Mouse (Mus musculus) hindbrain, embryonic 10.5 days (tissue): ENCODE measurements at regions not wholly inside any gene's neighbourhood (a gene's known extent, or its start where the extent isn't known, plus 50 kb on each side); places are given as distances from the start of the nearest gene placed in this dataset.

Experiments used
- DNase-seq: peaks from one replicate; pipeline ENCODE4 v3.0.0-alpha.2; 2017; ENCODE audit warnings: low spot score
- H3K27ac ChIP-seq: fragments of 300-500 bp; sonication (generic); 2 replicates; pipeline ENCODE4 v1.5.1; 2016; ENCODE audit warnings: mild to moderate bottlenecking, moderate library complexity
- H3K27me3 ChIP-seq: fragments of 300-500 bp; sonication (generic); 2 replicates; pipeline ENCODE4 v1.6.1; 2016; ENCODE audit warnings: mild to moderate bottlenecking; ENCODE audit not compliant: poor library complexity, insufficient read depth, severe bottlenecking
- H3K36me3 ChIP-seq: fragments of 300-500 bp; sonication (generic); 2 replicates; pipeline ENCODE4 v1.6.1; 2016; ENCODE audit warnings: mild to moderate bottlenecking, moderate library complexity
- H3K4me1 ChIP-seq: fragments of 300-500 bp; sonication (generic); replicated peaks from 2 replicates; pipeline ENCODE4 v1.6.1; 2016; ENCODE audit warnings: mild to moderate bottlenecking
- H3K4me3 ChIP-seq: fragments of 300-500 bp; sonication (generic); 2 replicates; pipeline ENCODE4 v1.5.1; 2016; ENCODE audit warnings: mild to moderate bottlenecking, moderate library complexity
- H3K9me3 ChIP-seq: fragments of 300-500 bp; sonication (generic); 2 replicates; pipeline ENCODE4 v1.6.1; 2016; ENCODE audit warnings: mild to moderate bottlenecking, moderate library complexity
- WGBS: fragments of 180-500 bp; shearing (Covaris S2); methylation state at CpG from one replicate; pipeline ENCODE4 v1.1.7; 2016; 5-methylcytosine and 5-hydroxymethylcytosine counted together

DNA sequence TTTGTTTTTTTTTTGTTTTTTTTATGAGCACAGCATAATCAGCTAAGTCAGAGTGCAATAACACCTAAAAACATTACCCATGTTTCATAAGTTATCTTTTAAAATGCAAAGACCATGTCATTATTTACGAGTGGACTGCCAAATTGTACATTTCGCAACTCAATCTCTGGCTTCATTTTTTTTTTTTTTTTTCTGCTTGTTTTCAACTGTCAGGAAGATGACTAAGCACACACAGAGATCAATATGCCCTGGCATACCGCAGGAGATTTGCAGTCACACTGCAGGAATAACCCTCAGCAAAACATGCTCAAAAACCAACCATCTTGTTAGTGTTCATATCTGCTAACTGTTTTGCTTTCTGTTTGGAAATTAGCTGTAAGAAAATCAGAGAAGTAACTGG, 1270.3 kb upstream of the Flrt2 start:
- no peak overlapping the region for H3K4me3 ChIP-seq
- DNase-seq, result no peak
- H3K27me3 ChIP-seq, result no peaks in the 10 kb centered on the region
- H3K36me3 ChIP-seq, result no peaks in the 10 kb centered on the region
- peaks cover 9% of the 10 kb centered on the region for H3K4me1 ChIP-seq
- H3K9me3 ChIP-seq, result no peaks in the 10 kb centered on the region
- 78% methylated on average over 3 of the region's 3 CpGs for WGBS
- H3K27ac ChIP-seq, result no peak overlapping the region

GRCm38 (mm10) chr12:94424340-94424981, 1267.6 kb upstream of the Flrt2 start:
- no peak overlapping the region for H3K4me3 ChIP-seq
- no peak overlapping the region for H3K27ac ChIP-seq
- H3K9me3 ChIP-seq, result no peaks in the 10 kb centered on the region
- H3K27me3 ChIP-seq, result no peaks in the 10 kb centered on the region
- DNase-seq, result no peak
- peaks cover 9% of the 10 kb centered on the region for H3K4me1 ChIP-seq
- H3K36me3 ChIP-seq, result no peaks in the 10 kb centered on the region
- WGBS, result 13% methylated on average over 3 of the region's 3 CpGs

GRCm38 (mm10) chr12:94449517-94449916, 1242.5 kb upstream of the Flrt2 start:
- H3K4me3 ChIP-seq, result no peak overlapping the region

DNA sequence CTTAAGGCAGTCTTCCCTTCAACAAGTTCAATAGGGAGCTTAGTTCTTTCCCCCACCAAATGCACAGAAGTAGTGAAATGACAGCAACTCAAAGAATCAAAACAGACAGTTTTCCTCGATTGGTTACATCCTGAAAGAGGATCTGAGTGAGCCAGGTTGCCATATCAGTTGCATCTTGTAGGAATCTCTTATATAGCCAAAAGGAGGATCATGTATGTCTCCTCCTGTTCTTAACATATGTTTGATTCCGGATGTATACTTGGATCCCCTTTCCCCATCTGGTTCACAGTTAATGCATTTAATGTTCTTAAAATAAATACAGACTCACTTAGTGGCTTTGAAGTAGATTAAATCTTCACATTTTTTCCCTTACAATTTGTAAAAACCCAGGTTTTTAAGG, 1224.0 kb upstream of the Flrt2 start:
- Histone ChIP-seq H3K4me1 (no peaks in the 10 kb centered on the region), H3K27me3 (no peaks in the 10 kb centered on the region), H3K27ac (no peak overlapping the region), H3K9me3 (no peaks in the 10 kb centered on the region), H3K4me3 (no peak overlapping the region), H3K36me3 (no peaks in the 10 kb centered on the region)
- WGBS, result 72% methylated on average over 2 of the region's 2 CpGs
- no peak for DNase-seq

More at GRCm38 (mm10) chr12:94449517-94449916, 1242.5 kb upstream of the Flrt2 start:
- Histone ChIP-seq H3K27ac (no peak overlapping the region), H3K4me1 (no peaks in the 10 kb centered on the region), H3K36me3 (no peaks in the 10 kb centered on the region), H3K27me3 (no peaks in the 10 kb centered on the region), H3K9me3 (no peaks in the 10 kb centered on the region)
- no peak for DNase-seq
- 80% methylated on average over 1 of the region's 1 CpGs for WGBS

GRCm38 (mm10) chr12:94468609-94469008, 1223.4 kb upstream of the Flrt2 start:
- WGBS, result 91% methylated on average over 3 of the region's 3 CpGs
- H3K4me3 ChIP-seq, result no peak overlapping the region
- H3K9me3 ChIP-seq, result no peaks in the 10 kb centered on the region
- no peak overlapping the region for H3K27ac ChIP-seq
- no peaks in the 10 kb centered on the region for H3K27me3 ChIP-seq
- no peak for DNase-seq
- H3K4me1 ChIP-seq, result no peaks in the 10 kb centered on the region
- no peaks in the 10 kb centered on the region for H3K36me3 ChIP-seq

GRCm38 (mm10) chr12:94469850-94470249, 1222.2 kb upstream of the Flrt2 start:
- H3K9me3 ChIP-seq, result no peaks in the 10 kb centered on the region
- H3K27ac ChIP-seq, result no peak overlapping the region
- 81% methylated on average over 2 of the region's 2 CpGs for WGBS
- no peaks in the 10 kb centered on the region for H3K4me1 ChIP-seq
- DNase-seq, result no peak
- H3K4me3 ChIP-seq, result no peak overlapping the region
- no peaks in the 10 kb centered on the region for H3K36me3 ChIP-seq
- H3K27me3 ChIP-seq, result no peaks in the 10 kb centered on the region

DNA sequence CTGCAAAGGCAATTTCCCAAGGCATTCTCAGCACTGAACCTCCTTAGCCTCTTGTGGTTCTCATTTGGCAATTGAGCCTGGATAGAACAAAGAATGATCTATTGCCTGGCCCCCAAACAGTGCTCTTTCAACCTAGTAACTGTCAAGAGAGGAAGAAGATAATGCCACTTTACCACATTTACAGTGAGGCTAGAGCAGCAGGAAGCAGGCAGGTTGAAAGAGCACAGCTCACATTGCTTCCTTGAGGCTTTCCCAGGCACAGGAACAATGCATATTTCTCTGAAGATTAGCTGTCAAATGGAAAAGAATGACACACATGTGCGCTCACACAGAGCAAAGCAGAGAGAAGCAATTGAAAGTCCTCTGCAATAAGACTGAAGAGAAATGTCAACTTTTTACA, 1221.0 kb upstream of the Flrt2 start:
- Histone ChIP-seq H3K27ac (no peak overlapping the region), H3K36me3 (no peaks in the 10 kb centered on the region), H3K9me3 (no peaks in the 10 kb centered on the region), H3K4me1 (no peaks in the 10 kb centered on the region), H3K4me3 (no peak overlapping the region), H3K27me3 (no peaks in the 10 kb centered on the region)
- WGBS, result 57% methylated on average over 1 of the region's 1 CpGs
- DNase-seq, result no peak

GRCm38 (mm10) chr12:94488721-94489120, 1203.3 kb upstream of the Flrt2 start:
- no peaks in the 10 kb centered on the region for H3K36me3 ChIP-seq
- no peaks in the 10 kb centered on the region for H3K4me1 ChIP-seq
- H3K27me3 ChIP-seq, result no peaks in the 10 kb centered on the region
- H3K4me3 ChIP-seq, result no peak overlapping the region
- 88% methylated on average over 2 of the region's 2 CpGs for WGBS
- DNase-seq, result no peak
- no peak overlapping the region for H3K27ac ChIP-seq
- no peaks in the 10 kb centered on the region for H3K9me3 ChIP-seq

GRCm38 (mm10) chr12:94508099-94508498, 1183.9 kb upstream of the Flrt2 start:
- no peak overlapping the region for H3K4me3 ChIP-seq
- H3K4me1 ChIP-seq, result no peaks in the 10 kb centered on the region
- H3K27ac ChIP-seq, result no peak overlapping the region
- H3K36me3 ChIP-seq, result no peaks in the 10 kb centered on the region
- no peak for DNase-seq
- no peaks in the 10 kb centered on the region for H3K27me3 ChIP-seq
- H3K9me3 ChIP-seq, result no peaks in the 10 kb centered on the region
- WGBS, result 87% methylated on average over 7 of the region's 7 CpGs

GRCm38 (mm10) chr12:94509855-94510254, 1182.2 kb upstream of the Flrt2 start:
- H3K4me3 ChIP-seq, result no peak overlapping the region
- no peak overlapping the region for H3K27ac ChIP-seq
- H3K27me3 ChIP-seq, result no peaks in the 10 kb centered on the region
- no peaks in the 10 kb centered on the region for H3K4me1 ChIP-seq
- 54% methylated on average over 5 of the region's 5 CpGs for WGBS
- DNase-seq, result no peak
- no peaks in the 10 kb centered on the region for H3K36me3 ChIP-seq
- no peaks in the 10 kb centered on the region for H3K9me3 ChIP-seq

GRCm38 (mm10) chr12:94544706-94545105, 1147.3 kb upstream of the Flrt2 start:
- Histone ChIP-seq H3K4me3 (no peak overlapping the region), H3K27me3 (no peaks in the 10 kb centered on the region), H3K4me1 (no peaks in the 10 kb centered on the region), H3K36me3 (no peaks in the 10 kb centered on the region), H3K27ac (no peak overlapping the region), H3K9me3 (no peaks in the 10 kb centered on the region)
- DNase-seq, result no peak
- WGBS, result 83% methylated on average over 7 of the region's 7 CpGs

- no peak overlapping the region for H3K27ac ChIP-seq
- no peaks in the 10 kb centered on the region for H3K36me3 ChIP-seq
- 87% methylated on average over 2 of the region's 2 CpGs for WGBS
- no peak overlapping the region for H3K4me3 ChIP-seq
- H3K27me3 ChIP-seq, result no peaks in the 10 kb centered on the region
- no peaks in the 10 kb centered on the region for H3K9me3 ChIP-seq
- no peaks in the 10 kb centered on the region for H3K4me1 ChIP-seq
- no peak for DNase-seq
Observed at GRCm38 (mm10) chr12:94560374-94561194, 1131.4 kb upstream of the Flrt2 start.

DNA sequence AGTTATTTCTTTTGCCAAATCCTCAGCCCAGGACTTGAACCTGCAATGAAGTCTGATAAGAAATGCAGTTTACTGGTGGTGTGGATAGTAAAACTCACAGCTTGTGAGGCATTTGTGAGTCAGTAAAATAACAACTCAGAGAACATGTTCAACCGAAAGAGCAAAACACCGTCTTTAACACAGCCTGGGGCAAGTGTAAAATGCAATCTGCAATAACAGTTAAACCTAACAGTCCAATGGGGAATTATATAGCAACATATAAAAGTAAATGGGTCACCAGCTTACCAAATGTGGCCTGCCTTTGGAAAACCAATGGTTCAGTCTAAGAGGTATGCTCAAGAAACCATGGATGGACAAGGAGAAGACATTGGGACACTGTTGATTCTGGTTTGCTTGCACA, 1117.0 kb upstream of the Flrt2 start:
- WGBS, result 95% methylated on average over 2 of the region's 2 CpGs
- Histone ChIP-seq H3K4me1 (no peaks in the 10 kb centered on the region), H3K36me3 (no peaks in the 10 kb centered on the region), H3K27ac (no peak overlapping the region), H3K27me3 (no peaks in the 10 kb centered on the region), H3K9me3 (no peaks in the 10 kb centered on the region), H3K4me3 (no peak overlapping the region)
- DNase-seq, result no peak
